Mouse (Mus musculus) c-Kit-positive CD71-positive TER-119-negative erythroid progenitor cells, embryonic 14.5 days (primary cell): ENCODE results near the gene Emilin2.

ENCODE experiments used
- DNase-seq: peaks from one replicate; pipeline ENCODE4 v3.0.0-alpha.2; 2013; ENCODE audit warnings: low read depth

Emilin2 gene

DNA sequence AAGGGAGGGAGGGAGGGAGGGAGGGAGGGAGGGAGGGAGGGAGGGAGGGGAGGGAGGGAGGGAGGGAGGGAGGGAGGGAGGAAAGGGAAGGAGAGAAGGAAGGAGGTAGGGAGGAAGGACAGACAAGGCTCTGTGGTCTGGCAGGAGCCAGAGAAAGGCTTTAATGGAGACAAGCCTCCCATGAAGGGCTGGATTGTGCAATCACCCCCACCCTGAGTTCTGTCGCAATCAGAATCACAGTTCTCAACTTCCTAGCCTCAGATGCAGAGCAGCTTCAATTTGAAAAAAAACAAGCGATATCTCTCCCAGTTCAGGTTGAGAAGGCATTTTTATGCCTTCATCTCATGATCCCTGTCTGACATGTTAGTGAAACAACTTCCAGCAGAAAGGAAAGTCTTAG lies 11.4 kb downstream of the Emilin2 start:
- no peak for DNase-seq

DNA sequence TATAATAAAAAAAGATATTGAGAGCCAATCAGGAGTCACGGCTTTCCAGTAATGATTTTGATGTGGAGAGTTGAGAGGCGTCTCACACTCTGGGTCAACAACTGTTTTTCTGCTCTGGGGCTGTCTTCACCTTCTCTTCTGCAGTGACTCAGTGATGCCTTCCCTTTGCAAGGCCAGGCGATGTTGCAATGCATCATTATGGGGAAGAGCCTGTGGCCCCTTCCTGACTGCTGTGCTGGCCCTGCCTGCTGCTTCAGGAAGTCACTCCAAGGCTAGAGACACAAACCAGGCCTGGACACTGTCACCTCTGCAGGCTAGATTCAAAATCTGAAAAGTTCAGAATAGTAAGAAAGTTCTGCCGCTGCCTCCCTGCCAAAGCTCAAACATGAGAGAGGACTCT lies 11.9 kb downstream of the Emilin2 start:
- DNase-seq = no peak

- no peak for DNase-seq
Observed at GRCm38 (mm10) chr17:71294570-71294969, 17.2 kb downstream of the Emilin2 start.

DNA sequence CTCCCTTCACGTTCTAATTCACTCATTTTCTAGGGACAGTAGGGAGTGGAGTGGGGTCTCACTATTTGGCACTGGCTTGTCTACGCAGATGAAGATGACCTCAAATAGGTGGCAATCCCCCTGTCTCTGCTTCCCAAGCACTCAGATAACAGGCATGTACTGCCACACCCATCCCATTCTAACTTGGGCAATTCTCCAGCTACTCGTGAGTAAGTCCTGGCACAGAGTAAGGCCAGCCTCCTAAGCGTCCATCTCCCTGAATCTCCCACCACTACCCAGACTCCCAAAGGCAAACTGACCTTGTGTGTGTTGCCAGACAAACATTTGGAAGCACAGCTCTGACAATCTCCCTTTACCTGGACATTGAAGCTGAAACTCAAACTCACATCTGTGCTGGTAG lies 18.9 kb downstream of the Emilin2 start:
- DNase-seq = no peak

DNA sequence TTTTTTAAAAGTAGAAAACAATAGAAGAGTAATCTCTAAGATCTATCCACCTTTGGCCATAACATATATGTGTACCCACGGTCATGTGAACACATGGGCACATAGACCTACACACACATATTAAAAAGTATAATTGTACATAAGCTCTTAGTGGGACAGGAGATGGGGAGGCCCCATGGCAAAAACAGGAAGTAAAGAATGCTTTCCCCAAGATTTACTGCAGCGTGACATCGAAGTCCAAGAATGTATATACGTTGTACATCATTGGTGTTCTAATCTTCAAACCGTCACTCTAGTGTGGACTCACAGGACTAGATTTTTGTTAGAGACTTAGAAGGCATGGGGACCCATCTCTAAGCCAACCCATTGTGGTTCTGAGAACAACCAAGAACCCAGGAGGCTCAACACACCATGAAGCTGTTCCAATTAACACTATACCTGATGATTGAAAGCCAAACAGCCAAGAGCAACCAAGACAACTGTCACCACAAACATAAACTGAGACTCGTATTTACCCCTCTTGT lies 19.8 kb downstream of the Emilin2 start:
- DNase-seq = no peak

DNA sequence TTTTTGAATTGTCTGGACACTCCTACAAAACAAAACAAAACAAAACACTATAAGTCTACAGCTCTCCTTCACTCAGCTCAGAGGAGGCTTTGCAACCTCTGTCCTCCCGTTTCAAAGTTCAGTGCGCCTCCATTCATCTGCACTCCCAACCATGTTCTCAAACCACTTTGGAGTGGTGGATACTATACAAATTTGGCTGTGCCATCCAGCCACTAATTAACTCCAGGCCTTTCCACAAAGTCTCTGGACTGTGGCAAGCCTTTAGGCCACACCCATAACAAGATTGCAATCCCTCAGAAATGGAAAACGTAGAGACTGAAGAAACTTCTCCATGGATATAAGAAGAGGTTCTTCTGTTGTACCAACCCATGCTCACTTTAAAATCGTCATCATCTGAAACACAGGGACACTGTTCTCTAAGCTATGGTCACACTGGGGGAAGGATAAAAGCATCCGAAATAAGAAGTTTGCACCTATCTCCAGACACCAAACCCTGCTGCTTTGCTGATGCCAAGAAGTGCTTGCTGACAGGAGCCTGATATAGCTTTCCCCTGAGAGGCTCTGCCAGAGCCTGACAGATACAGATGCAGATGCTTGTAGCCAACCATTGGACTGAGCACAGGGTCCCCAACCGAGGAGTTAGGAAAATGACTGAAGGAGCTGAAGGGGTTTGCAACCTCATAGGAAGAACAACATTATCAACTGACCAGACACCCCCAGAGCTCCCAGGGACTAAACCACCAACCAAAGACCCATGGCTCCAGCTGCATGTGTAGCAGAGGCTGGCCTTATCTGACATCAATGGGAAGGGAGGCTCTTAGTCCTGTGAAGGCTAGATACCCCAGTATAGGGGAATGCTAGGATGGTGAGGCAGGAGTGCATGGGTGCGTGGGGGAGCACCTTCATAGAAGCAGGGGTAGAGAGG lies 21.0 kb downstream of the Emilin2 start:
- peak; percentile 79 for DNase-seq

DNA sequence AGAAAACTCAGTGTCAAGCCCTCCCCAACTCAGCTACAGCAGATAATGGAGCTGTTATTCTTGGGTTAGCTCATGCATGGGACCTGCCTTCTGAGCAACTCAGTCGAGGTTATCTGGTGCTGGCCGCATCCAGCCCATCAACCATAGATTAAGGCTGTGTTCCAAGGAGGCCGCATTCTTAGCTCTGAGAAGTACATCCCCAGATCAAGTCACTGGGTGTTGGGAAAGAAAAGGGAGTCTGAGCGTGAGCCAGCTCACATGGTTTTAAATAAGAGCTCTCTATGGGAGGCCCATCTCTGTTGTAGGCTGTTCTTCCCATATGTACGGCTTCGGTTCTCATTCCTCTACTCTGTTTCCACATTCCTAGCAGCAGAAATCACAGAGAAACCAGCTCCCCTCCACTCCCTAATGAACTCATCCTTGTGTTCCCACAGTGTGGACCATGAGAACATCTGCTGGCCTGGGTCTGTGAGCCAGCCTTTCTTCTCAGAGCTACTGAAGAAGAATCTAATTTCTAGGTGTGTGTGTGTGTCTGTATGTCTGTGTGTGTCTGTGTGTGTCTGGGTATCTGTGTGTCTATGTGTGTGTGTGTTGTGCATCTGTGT lies 22.1 kb downstream of the Emilin2 start:
- no peak for DNase-seq

DNA sequence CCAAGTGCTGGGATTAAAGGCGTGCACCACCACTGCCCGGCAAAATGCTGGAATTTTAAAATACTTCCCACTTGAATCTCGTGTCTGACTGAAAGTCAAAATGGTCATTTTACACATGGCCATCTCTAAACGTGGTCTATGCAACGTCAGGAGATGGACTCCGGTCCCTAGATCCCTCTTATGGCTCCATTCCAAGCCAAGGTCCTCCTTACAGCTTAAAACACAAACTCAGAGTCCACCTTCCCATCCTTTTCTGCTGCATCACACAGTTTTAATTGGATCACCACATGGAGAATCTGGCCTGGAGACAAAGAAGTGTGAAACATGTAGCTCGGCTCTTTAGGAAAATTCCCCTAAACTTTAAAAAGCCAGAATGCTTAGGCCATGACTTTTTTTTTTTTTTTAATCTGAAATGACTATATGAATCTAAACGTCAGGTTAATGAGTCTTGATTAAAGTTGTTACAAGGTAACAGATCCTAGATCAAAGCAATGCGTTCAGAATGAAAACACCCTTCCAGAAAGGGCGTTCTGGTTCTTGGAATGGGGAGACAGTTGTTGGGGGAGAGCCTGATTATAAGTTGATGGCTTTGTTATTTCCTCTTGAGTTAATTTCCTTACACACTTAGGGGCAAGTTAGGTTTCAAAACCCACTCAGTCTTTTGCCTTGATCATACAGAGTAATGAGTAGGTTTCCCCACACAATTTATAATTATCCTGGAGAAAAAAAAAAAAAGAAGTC lies 22.8 kb downstream of the Emilin2 start:
- DNase-seq = peak; percentile 79

GRCm38 (mm10) chr17:71288145-71288758 lies 23.5 kb downstream of the Emilin2 start:
- DNase-seq = no peak

GRCm38 (mm10) chr17:71287586-71287985 lies 24.2 kb downstream of the Emilin2 start:
- DNase-seq = no peak

DNA sequence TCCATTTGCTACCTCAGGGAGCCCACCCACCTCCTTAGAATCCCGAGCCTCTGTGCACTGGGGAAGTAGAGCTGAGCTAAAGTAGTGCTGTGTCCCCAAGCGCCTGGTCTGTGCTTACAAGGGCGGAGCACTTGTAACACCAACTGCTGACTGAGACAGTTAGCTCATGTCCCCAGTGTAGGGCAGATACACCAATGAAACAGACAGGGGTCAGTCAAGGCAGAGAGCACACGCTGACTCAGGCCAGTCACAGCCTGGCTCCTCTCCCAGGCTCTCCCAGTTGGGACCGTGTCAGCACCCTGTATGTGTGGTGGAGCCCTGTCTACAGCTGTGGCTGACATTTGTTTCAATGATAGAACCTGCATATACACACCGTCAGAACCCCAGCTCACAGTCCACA lies 25.8 kb downstream of the Emilin2 start:
- no peak for DNase-seq

GRCm38 (mm10) chr17:71284890-71285289 lies 26.9 kb downstream of the Emilin2 start:
- no peak for DNase-seq

- no peak for DNase-seq
Observed at GRCm38 (mm10) chr17:71283237-71283636, 28.5 kb downstream of the Emilin2 start.

- DNase-seq = no peak
Observed at GRCm38 (mm10) chr17:71282716-71283115, 29.1 kb downstream of the Emilin2 start.

DNA sequence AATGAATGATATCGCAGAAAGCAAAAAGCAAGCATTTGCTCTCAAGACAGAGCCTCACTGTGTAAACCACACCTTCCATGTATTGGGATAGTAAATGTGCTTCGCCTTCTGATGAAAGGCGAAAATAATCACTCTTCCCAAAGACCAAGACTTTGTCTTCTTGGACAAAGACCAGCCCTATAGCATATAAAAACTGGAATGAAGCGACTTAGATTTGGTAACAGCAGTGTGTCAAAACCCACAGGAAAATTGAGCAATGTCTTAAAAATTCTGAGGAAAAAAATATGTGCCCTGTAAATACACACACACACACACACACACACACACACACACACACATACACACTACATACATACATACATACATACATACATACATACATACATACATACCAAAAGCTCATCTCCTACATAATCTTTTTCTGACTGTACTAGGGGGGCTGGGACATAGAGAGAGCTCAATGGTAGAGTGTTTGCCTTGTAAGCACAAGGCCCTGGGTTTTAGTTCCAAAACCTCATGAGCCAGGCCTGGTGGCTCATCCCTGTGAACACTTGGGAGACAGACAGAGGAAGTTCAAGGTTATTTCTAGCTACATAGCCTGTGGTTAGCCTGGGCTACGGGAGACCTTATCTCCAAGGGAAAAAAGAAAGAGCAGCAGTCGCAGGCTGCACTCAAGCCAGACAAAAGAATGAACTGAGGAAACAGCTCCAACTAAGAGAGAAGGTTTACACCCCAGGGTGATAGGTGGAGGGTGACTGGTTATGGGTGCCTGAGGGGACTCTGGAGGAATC lies 33.9 kb downstream of the Emilin2 start:
- no peak for DNase-seq

DNA sequence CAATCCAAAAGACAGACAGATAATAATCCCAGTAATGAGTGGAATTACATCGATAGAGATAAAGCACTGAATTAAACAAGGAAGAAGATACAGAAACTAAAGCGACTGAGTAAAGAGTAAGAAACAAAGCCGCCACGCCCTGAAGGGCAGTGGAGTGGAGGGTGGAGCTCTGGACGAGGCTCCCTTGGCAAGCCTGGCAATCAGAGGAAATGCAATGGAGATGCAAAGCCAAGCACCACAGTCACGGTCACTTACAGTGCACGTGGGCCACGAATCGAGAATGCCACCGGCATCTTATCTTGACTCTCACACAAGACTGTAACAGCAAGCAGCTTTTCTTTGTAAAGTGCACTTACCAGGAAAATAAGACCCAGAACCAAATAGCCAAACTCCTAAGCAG lies 35.0 kb downstream of the Emilin2 start:
- DNase-seq = no peak

DNA sequence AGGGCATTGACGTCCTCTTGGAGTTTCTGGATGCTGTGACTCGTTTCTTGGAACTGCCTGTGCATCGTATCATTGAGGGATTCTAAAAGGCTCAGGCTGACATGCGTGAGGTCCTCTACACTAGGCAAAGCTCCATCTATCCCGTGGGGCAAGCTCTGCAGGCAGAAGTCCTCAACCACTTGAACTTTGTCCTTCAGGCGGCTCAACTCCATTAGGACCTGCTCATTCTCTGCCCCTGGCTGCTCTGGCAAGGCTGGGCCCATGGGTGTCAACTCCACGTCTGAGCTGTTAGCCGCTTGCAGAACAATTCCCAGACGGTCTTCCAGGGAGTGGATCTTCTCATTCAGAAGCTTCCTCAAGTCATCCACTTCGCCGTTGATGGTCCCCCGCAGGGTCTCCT lies 37.9 kb downstream of the Emilin2 start:
- DNase-seq = no peak

DNA sequence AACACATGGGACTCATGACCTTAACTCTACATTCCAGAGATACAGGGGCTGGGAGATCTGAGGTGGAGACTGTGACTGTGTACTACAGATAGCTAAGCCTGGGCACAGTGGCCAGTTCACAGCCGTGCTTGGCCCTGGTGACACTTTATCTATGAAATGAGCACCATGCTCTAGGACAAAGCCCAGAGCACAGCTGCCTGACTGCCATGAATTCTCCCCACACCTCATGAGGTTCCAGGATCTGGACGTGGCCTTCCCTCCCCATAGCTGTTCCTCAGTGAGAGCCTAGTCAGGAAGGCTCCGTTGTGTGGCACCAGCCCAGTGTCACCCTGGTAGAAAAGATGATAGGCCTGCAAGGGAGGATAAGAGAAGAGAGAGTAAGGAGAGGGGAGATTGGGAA lies 43.2 kb downstream of the Emilin2 start:
- DNase-seq = peak; percentile 66

- DNase-seq = no peak
Observed at GRCm38 (mm10) chr17:71268152-71268551, 43.6 kb downstream of the Emilin2 start.

GRCm38 (mm10) chr17:71267374-71267773 lies 44.4 kb downstream of the Emilin2 start:
- DNase-seq = no peak

DNA sequence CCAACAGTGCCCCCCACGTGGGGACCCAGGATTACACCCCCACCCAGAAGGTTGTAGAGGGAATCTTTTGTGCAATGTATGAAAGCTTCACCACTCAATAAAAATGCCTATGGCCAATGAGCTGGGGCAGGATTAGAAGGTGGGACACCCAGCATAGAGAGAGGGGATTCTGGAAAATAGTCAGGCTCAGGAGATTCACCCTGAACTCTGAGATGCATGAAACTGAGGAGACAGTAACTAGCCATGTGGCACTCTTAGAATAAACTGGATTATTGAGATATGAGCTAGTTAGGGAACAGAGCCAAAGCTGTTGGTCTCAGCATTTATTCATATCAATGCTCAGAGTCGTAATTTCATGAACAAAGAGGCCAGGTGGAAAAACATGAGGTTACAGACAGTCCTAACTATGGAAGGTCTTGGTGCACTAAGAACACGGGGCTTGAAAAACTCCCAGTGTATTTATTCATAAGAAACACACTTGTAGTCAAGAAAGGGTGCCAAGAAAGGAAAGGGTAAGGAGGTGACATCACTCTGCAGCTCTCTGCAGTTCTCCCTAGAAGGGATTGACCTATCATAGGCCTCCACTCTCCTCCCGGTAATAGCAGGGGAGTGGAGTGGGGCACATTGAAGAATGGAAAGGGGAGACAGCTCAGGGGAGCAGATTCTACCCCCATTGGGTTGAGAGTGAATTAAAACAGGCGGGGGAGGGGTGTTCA lies 46.3 kb downstream of the Emilin2 start:
- no peak for DNase-seq
